Mouse (Mus musculus) yolk sac, embryonic 10.5 days (tissue): ENCODE measurements around the gene Pcbp1.
A peak's percentile ranks its signal among the peaks of the same experiment; 100 is the strongest.
"Not testable (repeated sequence)": the region's sequence is repeated elsewhere in the genome, so short reads cannot be mapped to it uniquely, and the experiment has no call there.

ENCODE experiments used
- DNase-seq: peaks from one replicate; pipeline ENCODE4 v3.0.0-alpha.2; 2017; ENCODE audit warnings: low spot score

Pcbp1 gene

DNA sequence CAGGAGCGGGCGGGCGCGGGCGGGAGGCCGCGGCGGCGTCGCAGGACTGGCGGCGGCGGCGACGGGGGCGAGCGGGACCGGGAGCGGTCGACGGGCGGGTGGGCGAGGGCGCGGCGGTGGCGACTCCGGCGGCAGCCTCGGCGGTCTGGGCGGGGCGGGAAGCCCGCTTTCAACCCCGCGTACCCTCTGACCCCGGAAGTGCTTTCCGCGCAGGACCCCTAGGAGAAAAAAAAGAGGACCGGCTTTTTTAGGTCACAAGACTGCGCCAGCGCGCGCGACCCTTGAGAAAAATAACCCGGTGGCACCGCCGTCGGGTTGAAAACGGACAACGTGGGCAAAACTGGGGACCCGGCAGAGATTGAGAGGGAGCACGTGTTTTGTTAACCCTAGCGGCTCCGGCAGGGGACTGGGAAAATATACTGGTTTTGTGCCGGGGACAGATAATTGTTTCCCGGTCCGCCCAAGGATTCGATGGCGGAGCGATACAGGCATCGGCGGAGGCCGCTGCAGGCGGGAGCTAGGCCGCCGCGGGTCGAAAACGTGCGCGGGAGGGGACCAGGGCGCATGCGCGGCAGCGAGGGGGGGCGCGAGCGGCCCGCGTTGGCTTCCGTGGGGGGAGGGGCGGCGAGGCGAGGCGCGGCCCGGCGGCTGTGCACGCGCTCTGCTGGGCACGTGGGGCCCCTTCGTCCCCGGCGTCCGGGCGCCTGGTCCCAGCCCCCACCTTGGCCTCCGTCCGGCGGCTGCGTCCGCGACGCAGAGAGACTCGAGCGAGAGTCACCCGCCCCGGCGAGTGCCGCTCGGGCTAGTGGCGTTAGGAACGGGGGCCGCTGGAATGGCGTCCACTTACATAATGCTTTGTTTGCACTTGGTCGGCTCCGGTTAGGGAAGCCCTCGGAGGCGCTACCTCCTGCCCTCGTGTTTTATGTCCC is at the start of gene Pcbp1:
Gene Pcbp1 (minus strand): TSS at position 290 of the 929 bp plus-strand sequence.
- peak; percentile 96 for DNase-seq

DNA sequence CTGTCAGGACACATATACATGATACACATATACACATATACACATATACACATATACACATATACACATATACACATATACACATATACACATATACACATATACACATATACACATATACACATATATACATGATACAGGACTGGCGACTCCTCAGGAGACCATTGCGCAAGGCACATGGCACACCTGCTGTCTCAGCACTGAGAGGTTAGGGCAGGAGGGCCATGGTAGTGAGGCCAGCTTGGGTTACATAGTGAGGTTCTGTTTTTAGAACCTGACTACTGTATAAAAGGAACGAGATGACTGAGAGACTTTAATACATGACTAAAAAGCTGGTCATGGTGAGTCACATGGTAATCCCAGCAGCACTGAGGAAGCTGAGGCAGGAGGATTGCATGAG is 48.4 kb upstream of the Pcbp1 start:
- no peak for DNase-seq

DNA sequence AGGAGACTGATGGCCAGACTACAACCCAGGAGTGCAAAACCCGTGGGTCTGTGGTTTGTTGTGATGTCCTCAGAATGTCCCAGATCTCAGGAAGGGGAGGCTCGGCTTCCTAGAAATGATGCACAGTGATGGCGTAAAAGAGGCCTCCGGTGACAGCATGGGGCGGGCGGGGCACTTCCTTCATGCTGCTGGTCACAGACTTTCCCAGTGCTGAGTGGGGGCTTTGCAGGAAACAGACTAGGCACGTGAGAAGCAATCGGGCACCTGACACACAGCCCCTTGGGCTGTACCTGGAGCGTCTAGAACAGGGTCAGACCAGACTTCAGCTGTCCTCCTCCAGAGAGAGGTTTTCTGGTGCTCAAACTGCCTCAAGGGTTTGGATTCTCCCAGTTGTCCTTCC is 44.7 kb upstream of the Pcbp1 start:
- DNase-seq = no peak

DNA sequence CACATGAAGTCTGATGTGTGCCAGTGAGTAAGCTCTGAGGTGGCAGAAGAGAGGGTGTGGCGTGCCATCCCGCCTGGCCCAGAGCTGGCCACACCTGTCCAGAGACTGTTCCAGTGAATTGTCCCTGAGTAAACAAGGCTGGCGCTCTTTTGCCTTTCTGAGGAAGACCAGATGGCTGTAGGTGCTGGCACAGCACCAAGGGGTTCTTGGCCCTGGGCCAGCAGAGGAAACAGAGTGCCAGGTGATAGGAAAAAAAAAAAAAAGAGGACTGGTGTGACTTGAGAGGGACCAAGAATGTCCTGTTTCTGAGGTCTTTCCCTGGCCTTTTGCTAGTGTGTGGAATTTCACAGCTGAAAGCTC is 43.3 kb upstream of the Pcbp1 start:
- no peak for DNase-seq

DNA sequence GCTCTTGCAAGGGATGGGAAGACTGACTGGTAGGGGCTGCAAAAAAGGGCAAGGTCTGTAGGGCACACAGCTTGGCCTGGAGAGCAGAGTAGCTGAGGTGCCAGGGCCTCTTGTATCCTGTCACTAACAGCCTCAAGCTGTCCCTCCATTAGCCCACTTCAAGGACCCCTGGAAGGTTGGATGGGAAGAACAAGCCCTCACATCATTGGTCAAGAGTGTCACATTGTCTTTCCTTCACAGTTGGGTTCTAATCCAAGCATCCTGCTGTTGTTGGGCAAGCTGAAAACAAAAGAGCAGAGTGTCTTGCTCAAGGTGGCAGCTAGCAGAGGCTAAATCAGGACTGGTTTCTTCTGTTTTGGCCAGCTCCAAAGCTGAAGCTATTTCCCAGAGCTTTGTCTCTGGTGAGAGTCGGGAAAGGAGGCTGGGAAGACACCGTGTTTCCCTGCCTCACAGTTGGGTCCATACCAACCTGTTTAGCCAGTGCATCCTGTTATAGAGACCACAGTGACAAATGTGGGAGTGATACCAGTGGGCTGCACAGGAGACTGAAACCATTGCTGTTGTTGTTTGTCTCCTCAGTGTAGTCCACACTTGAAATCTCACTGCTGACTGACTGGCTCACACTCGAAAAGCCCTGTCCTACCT is 42.8 kb upstream of the Pcbp1 start:
- no peak for DNase-seq

DNA sequence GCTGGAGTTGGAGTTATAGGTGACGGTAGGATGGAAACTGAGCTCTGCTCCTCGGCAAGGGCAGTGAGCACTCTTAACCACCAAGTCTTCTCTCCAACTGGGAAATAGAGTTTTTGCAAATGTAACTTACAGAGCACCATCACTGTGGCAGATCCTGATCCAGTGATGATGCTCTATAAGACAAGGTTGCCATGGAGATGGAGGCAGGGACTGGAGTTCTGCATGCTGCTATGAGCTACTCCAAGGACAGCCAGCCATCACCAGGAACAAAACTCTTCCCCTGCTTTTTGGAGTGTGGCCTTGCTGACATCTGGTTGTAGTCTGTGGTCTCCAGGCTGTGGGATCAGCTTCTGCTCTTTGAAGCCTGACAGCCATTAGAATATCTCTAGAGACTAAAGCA is 39.7 kb upstream of the Pcbp1 start:
- DNase-seq = no peak

DNA sequence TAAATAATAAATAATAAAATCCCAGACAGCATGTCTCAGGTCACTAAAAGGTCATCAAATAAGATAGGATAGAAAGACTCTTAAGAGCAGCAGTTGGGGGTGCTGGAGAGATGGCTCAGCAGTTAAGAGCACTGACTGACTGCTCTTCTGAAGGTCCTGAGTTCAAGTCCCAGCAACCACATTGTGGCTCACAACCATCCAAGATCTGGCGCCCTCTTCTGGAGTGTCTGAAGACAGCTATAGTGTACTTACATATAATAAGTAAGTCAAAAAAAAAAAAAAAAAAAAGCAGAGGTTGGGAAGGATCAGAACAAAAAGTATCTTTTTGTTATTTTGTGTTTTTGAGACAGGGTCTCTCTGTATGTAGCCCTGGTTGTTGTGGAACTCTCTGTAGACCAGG is 31.1 kb upstream of the Pcbp1 start:
- DNase-seq = not testable (repeated sequence)

DNA sequence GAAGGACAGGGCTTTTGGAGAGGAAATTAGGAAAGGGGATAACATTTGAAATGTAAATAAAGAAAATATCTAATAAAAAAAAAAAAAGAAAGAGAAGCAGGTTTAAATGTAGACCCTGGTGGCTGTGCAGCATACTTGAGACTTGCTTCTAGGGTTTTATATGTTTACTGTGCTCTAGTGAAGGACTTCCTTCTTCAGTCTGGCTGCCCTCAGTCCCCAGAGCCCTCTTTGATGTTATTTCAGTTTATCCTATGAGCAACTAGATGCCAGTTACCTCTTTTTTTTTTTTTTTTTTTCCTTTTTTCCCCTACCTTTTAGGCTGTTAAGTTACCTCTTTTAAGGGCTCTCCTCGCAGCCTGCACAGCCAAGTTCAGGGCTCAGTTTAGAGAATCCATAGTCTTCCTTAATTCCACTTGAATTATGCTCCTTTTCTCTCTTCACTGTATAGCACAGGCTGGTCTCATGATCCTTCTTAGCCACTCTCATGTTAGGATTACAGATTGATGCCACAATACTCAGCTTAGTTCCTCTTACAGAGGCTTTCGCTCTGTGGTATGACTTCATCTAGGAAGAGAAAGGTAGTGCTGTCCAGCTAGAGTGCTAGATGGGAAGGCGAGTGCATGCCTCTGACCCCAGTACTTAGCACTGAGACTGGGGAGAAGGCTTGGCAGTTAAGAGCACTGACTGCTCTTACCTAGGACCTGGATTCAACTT is 30.4 kb upstream of the Pcbp1 start:
- DNase-seq = no peak

DNA sequence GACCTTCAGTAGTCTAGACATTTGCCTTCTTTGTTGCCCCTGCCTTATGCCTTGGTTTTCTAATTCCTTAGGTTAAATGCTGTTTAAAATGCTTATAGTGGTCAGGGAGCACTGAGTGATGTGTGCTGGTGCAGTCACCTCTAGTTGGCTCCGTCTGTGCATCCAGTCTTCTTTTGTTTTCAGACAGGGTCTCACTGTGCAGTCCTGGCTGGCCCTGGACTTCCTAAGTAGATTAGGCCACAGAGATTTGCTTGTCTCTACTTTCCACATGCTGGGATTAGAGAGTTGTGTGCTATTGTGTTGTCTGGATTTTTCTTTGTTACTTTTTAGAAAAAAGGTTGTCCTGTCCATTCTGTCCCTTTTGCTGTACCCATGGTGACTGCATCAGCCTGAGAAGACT is 24.5 kb upstream of the Pcbp1 start:
- no peak for DNase-seq

DNA sequence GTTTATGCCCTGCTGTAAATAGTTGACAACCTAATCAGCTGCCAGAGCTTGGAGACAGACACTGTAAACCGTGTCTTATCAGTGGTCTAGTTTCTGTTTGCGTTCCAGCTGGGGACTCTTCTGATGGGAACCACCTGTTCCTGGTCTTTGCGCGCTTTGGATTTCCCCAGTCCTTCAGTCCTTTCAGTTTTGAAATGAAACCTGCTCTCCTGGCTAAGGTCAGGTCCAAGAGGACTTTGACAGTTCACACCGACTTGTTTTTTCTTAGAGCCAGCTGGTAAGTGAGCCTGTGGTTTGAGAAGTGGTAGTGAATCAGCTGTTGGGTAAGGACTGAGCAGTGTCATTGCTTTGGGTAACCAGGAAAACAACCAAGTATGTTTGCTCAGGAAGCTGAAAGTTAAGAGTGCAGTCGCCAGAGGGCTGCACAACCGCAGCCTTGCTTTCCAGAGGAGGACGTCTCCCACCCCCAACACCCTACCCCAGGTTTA is 21.8 kb upstream of the Pcbp1 start:
- peak; percentile 71 for DNase-seq

DNA sequence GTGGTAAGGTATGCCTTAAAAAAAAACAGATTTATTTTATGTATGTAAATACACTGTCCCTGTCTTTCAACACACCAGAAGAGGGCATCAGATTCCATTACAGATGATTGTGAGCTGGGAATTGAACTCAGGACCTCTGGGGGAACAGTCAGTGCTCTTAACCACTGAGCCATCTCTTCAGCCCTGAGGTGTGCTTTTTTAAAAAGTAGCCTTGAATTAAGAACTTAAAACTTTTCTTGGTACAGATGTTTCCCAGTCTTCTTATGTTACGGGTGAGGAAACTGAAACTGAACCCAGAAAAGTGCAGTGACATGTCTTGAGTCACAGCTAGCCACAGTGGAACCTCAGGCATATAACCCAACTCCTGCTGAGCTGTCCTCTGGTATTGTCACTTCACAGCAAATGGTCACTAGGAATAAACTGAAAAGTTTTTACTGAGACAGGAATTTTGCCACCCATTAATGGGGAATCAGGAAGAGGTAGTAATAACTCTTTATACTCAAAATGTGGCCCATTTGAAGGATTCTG is 21.2 kb upstream of the Pcbp1 start:
- no peak for DNase-seq

DNA sequence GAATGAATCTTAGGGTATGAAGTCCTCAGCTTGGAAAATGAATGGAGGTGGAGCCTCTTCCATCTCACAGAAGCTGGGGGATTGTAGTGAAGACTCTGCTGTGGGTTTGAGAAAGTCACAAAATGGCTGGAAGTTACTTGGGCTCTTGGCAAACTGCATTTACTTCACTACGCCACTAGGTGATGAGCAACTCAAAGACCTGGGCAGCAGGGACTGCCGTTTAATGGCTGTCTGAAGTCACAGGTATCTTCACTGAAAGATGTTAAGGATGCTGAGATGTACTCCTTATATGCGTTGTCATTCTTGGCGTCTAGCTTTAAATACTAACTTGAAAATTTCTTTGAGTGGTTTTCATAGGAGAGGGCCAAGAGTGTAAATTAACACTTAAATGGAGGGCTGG is 19.1 kb upstream of the Pcbp1 start:
- DNase-seq = peak; percentile 22

DNA sequence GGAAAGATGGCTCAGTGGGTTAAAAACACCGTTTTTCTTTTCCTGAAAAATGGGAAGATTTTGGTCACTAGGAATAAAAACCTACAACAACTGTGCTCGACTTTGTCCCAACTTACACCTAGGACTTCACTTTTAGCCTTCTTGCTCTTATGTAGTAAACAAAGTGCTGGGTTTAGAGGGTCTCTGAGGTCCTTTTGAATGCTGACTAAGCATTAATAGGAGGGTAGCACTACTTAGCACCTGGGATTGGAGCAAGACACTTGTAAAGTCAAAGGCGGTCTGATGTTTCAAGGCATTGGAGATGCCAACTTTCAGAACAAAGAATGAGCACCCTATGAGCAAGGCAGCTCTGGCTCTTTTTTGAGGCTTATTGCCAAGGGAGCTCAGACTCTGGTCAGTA is 17.7 kb upstream of the Pcbp1 start:
- DNase-seq = no peak

DNA sequence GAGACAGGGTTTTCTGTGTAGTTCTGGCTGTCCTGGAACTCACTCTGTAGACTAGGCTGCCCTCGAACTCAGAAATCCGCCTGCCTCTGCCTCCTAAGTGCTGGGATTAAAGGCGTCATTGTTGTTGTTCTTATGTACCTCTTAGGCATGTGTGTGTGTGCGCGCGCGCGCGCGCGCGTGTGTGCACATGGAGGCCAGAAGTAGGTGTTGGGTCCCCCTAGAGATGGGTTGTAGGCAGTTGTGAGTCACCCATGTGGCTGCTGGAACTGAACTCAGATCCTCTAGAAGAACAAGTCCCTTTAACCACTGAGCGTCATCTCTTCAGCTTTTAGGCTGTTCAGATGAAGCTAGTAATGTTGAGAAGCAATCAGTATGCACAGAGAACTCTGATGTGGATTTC is 16.9 kb upstream of the Pcbp1 start:
- DNase-seq = no peak

DNA sequence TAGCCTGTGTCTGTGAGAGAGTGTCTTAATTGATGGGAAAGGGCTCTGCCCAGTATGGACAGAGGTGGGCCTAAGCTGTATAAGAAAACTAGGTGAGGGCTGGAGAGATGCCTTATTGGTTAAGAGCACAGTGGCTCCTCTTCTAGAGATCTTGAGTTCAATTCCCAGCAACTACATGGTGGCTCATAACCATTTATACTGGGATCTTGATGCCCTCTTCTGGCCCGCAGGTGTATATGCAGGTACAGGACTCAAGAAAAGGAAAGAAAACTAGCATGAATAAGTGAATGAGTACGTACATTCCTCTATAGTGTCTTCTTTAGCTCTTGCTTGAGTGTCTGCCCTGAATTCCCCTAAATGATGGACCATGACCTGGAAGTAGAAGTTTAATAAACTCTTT is 15.5 kb upstream of the Pcbp1 start:
- DNase-seq = no peak

DNA sequence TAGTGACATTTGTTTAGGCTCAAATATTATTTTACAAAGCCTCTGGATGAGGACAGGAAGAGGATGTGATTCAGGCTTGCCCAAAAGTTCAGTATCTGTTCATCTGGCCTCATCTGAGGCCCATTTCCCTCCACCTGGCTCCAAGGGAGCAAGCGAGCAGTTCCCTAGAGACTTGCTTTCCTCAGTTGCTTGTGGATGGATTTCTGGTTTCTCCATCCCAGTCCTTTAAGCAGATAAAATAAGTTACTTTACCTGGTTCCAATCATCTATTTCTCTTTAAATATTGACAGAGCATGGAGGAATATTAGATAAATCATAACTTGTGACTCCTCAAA is 2.3 kb upstream of the Pcbp1 start:
- DNase-seq = no peak

DNA sequence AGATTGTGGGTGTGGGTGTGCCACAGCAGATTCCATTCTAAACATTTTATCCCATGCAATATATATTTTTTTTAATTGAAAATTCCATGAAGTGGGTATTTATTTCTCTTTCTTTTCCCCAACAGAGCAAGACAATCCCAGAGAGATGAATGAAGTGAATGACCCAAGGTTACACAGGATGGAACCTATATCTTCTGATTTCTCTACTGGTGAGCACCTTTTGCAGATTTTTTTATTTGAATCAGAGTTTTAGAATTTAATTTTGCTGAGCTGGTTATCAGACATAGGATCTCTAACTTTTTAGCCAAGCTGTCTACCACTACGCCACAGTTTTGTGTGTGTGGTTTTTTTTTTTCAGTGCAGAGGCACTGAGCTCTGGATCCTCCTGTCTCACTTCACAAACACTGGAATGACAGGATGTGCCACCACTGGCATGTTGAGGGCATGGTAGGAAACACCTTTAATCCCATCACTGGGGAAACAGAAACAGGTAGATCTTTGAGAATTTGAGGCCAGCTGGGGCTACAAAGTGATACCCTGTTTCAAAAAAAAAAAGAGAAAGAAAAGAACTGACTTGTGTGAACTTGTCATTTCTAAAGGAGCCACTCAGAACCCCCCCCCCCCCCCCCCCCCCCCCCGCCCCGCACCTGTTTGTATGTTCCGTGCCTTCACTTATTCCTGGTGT is 1.8 kb upstream of the Pcbp1 start:
- DNase-seq = no peak

DNA sequence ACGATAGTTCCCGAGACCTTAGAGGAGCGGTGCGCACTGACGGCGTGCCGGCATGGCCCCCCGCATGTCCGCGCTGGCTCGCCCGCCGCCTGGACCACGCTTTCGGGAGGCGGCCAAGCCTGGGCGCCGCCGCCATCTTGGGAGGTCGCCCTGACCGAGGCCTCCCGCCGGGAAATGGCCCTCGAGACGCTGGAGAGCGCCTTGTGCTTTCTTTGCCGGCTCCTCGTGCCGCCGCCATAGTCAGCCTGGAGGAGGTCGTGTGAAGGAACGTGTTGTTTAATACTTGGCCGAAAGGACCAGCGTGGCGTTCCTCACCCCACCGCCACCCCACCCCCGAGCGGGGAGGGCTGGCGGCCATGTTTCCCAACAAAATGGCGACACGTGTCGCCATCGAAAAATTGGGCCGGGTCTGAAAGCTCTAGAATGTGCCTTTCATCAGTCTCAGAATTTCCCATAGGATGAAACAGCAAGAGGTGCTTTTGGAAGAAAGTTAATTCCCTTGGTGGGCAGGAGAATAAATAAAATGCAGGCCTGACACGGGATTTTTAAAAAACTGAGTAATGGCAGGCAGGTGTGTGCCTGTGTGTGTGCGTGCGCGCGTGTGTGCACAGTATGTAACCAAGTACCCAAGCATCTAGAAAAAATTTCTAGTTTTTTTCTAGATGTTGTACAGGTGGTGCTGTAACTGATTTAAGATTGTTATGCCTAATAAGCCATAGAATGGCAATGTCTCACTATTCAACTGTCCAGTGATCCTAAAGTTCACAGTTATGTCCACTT is 1.0 kb upstream of the Pcbp1 start:
- peak; percentile 86 for DNase-seq

DNA sequence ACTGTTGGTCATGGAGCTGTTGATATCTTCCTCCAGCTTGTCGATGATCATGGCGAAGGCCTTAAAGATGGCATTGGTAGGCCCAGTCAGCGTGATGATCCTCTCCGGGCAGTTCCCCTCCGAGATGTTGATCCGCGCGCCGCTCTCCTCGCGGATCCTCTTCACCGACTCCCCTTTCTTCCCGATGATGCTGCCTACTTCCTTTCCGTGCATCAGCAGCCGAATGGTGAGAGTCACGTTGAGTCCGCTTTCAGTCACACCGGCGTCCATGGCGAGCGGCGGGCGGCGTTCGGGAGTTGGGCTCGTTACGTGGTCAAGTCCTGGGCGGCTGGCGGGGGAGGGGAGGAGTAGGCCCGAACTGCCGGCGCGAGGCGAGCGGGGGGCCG is 482 bp downstream of the Pcbp1 start:
- DNase-seq = no peak

DNA sequence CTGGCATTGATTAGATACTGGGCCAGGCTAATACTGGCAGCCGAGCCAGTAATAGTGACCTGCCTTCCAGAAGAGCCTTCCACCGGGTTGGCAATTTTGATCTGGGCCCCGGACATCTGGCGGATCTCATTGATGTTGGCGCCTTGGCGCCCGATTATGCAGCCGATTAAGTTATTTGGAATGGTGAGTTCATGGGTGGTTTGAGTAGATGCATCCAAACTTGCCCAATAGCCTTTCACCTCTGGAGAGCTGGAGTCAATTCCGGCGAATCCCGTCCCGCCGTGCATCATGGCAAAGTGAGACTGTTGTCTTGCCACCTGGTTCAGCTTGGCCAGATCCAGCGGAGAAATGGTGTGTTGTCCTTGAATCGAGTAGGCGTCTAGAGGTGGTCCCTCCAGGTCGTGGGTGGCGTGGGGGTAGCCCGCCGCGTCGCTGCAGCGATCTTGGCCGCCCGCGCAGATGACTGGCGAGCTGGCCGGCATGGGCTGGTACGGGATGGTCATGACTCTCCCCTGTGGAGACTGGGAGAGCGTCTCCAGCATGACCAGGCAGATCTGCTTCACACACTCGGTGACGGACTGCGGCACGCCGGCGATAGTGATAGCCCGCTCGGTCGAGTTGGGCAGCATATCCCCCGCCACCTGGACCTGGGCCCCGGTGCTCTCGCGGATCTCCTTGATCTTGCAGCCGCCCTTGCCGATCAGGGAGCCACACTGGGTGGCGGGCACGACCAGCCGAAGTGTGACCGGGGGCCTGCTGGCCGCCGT is 1.1 kb downstream of the Pcbp1 start:
- no peak for DNase-seq
